Mouse (Mus musculus): ENCODE results near the gene Ppdpf.

GRCm38 (mm10) chr2:181142703-181143135 lies 44.3 kb upstream of the Ppdpf start:
- no peak for TF ChIP-seq CTCF (IDR thresholded peaks at IDR 0.05)
- no peak for TF ChIP-seq POLR2A (IDR thresholded peaks at IDR 0.05; ENCODE audit: insufficient read depth, low read depth, low read length)

All from heart, adult 2 months (tissue).